Mouse (Mus musculus): Measurements from ENCODE around the gene Slc44a5. TPM values are rescaled to one million over a fixed set of nuclear protein-coding genes. Genes with fewer than 3 reads are reported as not detected.

The Slc44a5 gene
- polyA plus RNA-seq, 1 experiment from 2014 or later: 1.1 TPM

GRCm38 (mm10) chr3:154111221-154111620 lies 138.0 kb downstream of the Slc44a5 start:
- WGBS: 46% methylated on average over 5 of the region's 5 CpGs
- Histone ChIP-seq H3K36me3 (ENCODE audit: control insufficient read depth, insufficient read depth, low read length) (no peaks in the 10 kb centered on the region), H3K27me3 (ENCODE audit: control insufficient read depth, insufficient read depth, low read length) (no peaks in the 10 kb centered on the region), H3K4me3 (replicated peaks; ENCODE audit: low read length) (no peak overlapping the region), H3K9ac (ENCODE audit: low read length) (no peak overlapping the region), H3K4me2 (ENCODE audit: low read depth, low read length) (no peak overlapping the region), H3K27ac (ENCODE audit: low read length) (no peak overlapping the region), H3K9me3 (replicated peaks; ENCODE audit: control insufficient read depth, low read length) (no peaks in the 10 kb centered on the region), H3K4me1 (ENCODE audit: control insufficient read depth, insufficient read depth, low read length) (no peaks in the 10 kb centered on the region)
- ATAC-seq (ENCODE audit: insufficient read depth, low FRiP score): no peak

DNA sequence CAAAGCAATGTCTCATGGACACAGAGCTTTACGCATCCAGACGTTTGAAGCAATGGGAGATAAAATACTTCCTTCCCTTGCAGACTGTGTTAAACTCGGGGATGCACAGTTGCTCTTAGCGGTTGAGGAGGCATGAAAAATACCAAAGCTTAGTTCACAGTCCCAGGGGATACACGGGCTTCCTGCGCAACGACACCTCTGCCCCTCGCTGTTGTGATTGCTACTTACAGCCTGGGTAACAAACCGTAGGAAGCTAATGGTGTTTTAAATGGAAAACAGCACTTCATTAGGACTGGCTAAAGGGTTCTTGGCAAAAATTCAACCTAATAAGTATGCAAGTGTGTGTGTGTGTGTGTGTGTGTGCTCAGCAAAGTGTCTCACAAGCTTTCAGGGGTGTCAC lies 141.8 kb downstream of the Slc44a5 start:
- WGBS: 78% methylated on average over 9 of the region's 9 CpGs
- Histone ChIP-seq H3K4me2 (ENCODE audit: low read depth, low read length) (no peak overlapping the region), H3K4me3 (replicated peaks; ENCODE audit: low read length) (no peak overlapping the region), H3K9me3 (replicated peaks; ENCODE audit: control insufficient read depth, low read length) (no peaks in the 10 kb centered on the region), H3K27me3 (ENCODE audit: control insufficient read depth, insufficient read depth, low read length) (no peaks in the 10 kb centered on the region), H3K4me1 (ENCODE audit: control insufficient read depth, insufficient read depth, low read length) (no peaks in the 10 kb centered on the region), H3K27ac (ENCODE audit: low read length) (no peak overlapping the region), H3K36me3 (ENCODE audit: control insufficient read depth, insufficient read depth, low read length) (no peaks in the 10 kb centered on the region), H3K9ac (ENCODE audit: low read length) (no peak overlapping the region)
- no peak for ATAC-seq (ENCODE audit: insufficient read depth, low FRiP score)

DNA sequence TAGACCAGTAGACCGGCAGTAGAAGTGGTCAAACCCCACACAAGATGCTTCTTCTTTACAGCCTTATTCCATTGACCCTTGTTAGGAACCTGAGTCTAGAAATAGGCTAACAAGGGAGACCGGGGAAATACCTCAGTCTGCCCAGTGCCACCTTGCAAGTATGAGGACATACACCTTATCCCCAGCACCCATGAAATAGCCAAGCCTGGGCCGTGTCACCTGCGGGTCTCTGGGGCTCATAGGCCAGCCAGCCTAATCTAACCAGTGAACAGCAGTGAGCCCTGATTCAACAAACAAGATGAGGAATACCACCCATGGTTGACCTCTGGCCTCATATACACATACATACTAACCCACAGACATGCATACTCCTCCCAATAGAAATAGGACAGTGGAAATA lies 142.2 kb downstream of the Slc44a5 start:
- ATAC-seq (ENCODE audit: insufficient read depth, low FRiP score): no peak

DNA sequence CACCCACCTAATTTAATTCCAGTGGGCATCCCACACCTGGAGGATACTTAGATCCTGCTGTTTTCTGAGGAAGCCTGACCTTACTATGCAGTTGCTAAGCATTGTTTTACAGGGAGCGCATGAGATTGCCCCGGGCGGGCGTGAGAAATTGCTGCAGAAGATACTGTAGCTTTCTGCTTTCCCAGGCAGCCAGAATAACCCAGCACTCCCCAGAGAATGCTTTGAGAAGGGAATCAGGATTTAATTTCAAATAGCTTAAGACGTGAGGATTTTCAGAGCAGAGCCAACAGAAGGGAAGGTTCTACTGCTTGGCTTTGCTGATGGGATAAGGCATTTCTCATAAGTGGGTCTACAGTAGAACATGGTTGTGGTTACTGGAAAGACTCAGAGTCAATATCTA lies 142.8 kb downstream of the Slc44a5 start:
- WGBS: 87% methylated on average over 5 of the region's 5 CpGs
- Histone ChIP-seq H3K4me1 (ENCODE audit: control insufficient read depth, insufficient read depth, low read length) (no peaks in the 10 kb centered on the region), H3K27me3 (ENCODE audit: control insufficient read depth, insufficient read depth, low read length) (no peaks in the 10 kb centered on the region)

More for the DNA sequence above, 142.2 kb downstream of the Slc44a5 start:
- 91% methylated on average over 4 of the region's 4 CpGs for WGBS
- Histone ChIP-seq H3K27ac (ENCODE audit: low read length) (no peak overlapping the region), H3K9ac (ENCODE audit: low read length) (no peak overlapping the region), H3K9me3 (replicated peaks; ENCODE audit: control insufficient read depth, low read length) (no peaks in the 10 kb centered on the region), H3K4me3 (replicated peaks; ENCODE audit: low read length) (no peak overlapping the region), H3K4me1 (ENCODE audit: control insufficient read depth, insufficient read depth, low read length) (no peaks in the 10 kb centered on the region), H3K4me2 (ENCODE audit: low read depth, low read length) (no peak overlapping the region), H3K27me3 (ENCODE audit: control insufficient read depth, insufficient read depth, low read length) (no peaks in the 10 kb centered on the region), H3K36me3 (ENCODE audit: control insufficient read depth, insufficient read depth, low read length) (no peaks in the 10 kb centered on the region)

GRCm38 (mm10) chr3:154118992-154119603 lies 145.9 kb downstream of the Slc44a5 start:
- Histone ChIP-seq H3K27me3 (ENCODE audit: control insufficient read depth, insufficient read depth, low read length) (no peaks in the 10 kb centered on the region), H3K36me3 (ENCODE audit: control insufficient read depth, insufficient read depth, low read length) (no peaks in the 10 kb centered on the region), H3K4me3 (replicated peaks; ENCODE audit: low read length) (no peak overlapping the region), H3K4me2 (ENCODE audit: low read depth, low read length) (no peak overlapping the region), H3K4me1 (ENCODE audit: control insufficient read depth, insufficient read depth, low read length) (no peaks in the 10 kb centered on the region), H3K9ac (ENCODE audit: low read length) (no peak overlapping the region), H3K27ac (ENCODE audit: low read length) (no peak overlapping the region), H3K9me3 (replicated peaks; ENCODE audit: control insufficient read depth, low read length) (no peaks in the 10 kb centered on the region)
- no peak for ATAC-seq (ENCODE audit: insufficient read depth, low FRiP score)
- 71% methylated on average over 6 of the region's 6 CpGs for WGBS

More for the DNA sequence above, 142.8 kb downstream of the Slc44a5 start:
- Histone ChIP-seq H3K4me2 (ENCODE audit: low read depth, low read length) (no peak overlapping the region), H3K27ac (ENCODE audit: low read length) (no peak overlapping the region), H3K9me3 (replicated peaks; ENCODE audit: control insufficient read depth, low read length) (no peaks in the 10 kb centered on the region), H3K9ac (ENCODE audit: low read length) (no peak overlapping the region), H3K4me3 (replicated peaks; ENCODE audit: low read length) (no peak overlapping the region), H3K36me3 (ENCODE audit: control insufficient read depth, insufficient read depth, low read length) (no peaks in the 10 kb centered on the region)
- no peak for ATAC-seq (ENCODE audit: insufficient read depth, low FRiP score)

DNA sequence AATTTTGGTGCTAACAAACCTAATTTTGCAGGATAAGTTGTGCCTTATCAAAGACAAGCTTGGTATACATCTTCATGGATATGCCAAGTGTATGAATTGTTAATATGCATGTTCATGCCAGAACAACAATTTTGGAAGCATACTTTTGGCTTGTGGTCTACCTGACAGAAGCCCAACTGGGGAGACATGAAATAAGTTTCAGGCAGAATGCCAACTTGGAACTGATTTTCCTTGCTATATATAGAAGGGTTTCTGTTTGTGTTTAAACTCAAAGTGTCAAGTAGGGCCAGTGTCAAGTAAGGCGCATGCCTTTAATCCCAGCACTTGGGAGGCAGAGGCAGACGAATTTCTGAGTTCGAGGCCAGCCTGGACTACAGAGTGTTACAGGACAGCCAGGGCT lies 149.3 kb downstream of the Slc44a5 start:
- no peak overlapping the region for H3K9ac ChIP-seq (ENCODE audit: low read length)
- no peak for ATAC-seq (ENCODE audit: insufficient read depth, low FRiP score)
- no peaks in the 10 kb centered on the region for H3K27me3 ChIP-seq (ENCODE audit: control insufficient read depth, insufficient read depth, low read length)
- 82% methylated on average over 3 of the region's 3 CpGs for WGBS
- H3K27ac ChIP-seq (ENCODE audit: low read length): no peak overlapping the region
- H3K4me2 ChIP-seq (ENCODE audit: low read depth, low read length): no peak overlapping the region
- no peaks in the 10 kb centered on the region for H3K36me3 ChIP-seq (ENCODE audit: control insufficient read depth, insufficient read depth, low read length)
- H3K9me3 ChIP-seq (replicated peaks; ENCODE audit: control insufficient read depth, low read length): no peaks in the 10 kb centered on the region
- no peak overlapping the region for H3K4me3 ChIP-seq (replicated peaks; ENCODE audit: low read length)
- no peaks in the 10 kb centered on the region for H3K4me1 ChIP-seq (ENCODE audit: control insufficient read depth, insufficient read depth, low read length)

- Histone ChIP-seq H3K4me2 (ENCODE audit: low read depth, low read length) (no peak overlapping the region), H3K36me3 (ENCODE audit: control insufficient read depth, insufficient read depth, low read length) (no peaks in the 10 kb centered on the region), H3K27ac (ENCODE audit: low read length) (no peak overlapping the region), H3K9me3 (replicated peaks; ENCODE audit: control insufficient read depth, low read length) (no peaks in the 10 kb centered on the region), H3K4me1 (ENCODE audit: control insufficient read depth, insufficient read depth, low read length) (no peaks in the 10 kb centered on the region), H3K4me3 (replicated peaks; ENCODE audit: low read length) (no peak overlapping the region), H3K27me3 (ENCODE audit: control insufficient read depth, insufficient read depth, low read length) (no peaks in the 10 kb centered on the region), H3K9ac (ENCODE audit: low read length) (no peak overlapping the region)
- WGBS: 78% methylated on average over 15 of the region's 15 CpGs
- ATAC-seq (ENCODE audit: insufficient read depth, low FRiP score): no peak
These were observed 151.8 kb downstream of the Slc44a5 start for GRCm38 (mm10) chr3:154124890-154125575.

DNA sequence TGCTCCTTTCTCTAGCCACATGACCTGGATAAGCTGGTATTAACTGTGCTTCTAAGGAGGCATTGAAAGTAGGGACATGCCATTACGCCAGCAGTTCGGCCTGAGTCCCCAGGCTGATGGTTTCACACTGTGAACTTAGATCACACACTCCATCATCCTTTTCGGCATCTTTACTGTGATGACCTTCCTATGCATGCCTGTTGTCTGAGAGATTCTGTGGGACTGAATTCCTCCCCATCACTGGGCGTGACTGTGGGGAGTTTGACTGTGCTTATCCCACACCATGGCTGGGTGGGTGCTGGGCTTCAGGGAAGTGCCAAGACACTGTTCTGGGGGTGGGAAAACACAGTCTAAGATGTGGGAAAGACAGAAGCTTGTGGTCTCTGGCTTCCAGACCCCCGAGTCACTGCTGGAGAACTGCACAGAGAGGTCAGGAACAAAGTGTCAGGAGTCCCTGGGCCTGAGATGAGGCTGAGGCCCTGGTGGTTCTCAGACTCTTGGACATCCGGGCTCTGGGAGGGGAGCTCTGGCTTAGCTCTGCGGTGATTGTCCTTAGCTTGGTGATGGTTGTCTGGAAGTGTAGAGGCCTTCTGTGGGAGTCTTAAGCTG lies 152.6 kb downstream of the Slc44a5 start:
- Histone ChIP-seq H3K27me3 (ENCODE audit: control insufficient read depth, insufficient read depth, low read length) (no peaks in the 10 kb centered on the region), H3K27ac (ENCODE audit: low read length) (no peak overlapping the region), H3K36me3 (ENCODE audit: control insufficient read depth, insufficient read depth, low read length) (no peaks in the 10 kb centered on the region), H3K4me1 (ENCODE audit: control insufficient read depth, insufficient read depth, low read length) (no peaks in the 10 kb centered on the region), H3K4me2 (ENCODE audit: low read depth, low read length) (no peak overlapping the region), H3K9ac (ENCODE audit: low read length) (no peak overlapping the region), H3K9me3 (replicated peaks; ENCODE audit: control insufficient read depth, low read length) (no peaks in the 10 kb centered on the region), H3K4me3 (replicated peaks; ENCODE audit: low read length) (no peak overlapping the region)
- 84% methylated on average over 7 of the region's 7 CpGs for WGBS
- ATAC-seq (ENCODE audit: insufficient read depth, low FRiP score): no peak

DNA sequence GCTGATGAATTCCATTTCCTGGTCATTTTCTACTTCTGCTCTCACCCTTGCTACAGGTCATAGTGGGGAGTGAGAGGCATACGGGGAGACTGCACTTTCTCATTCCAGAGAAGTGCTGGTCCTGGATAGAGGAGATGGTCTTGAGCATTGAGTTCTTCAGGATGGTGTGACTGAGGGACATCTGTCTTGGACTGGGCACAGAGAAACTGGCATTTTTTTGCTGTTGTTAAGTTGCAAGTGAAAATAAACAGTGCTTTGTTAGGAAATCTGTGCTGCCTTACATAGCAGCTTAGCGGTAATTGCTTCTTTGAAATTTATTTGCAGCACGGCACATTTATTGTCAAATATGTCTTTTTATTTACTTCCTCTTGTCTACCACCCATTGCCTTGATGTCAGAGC lies 154.0 kb downstream of the Slc44a5 start:
- Histone ChIP-seq H3K36me3 (ENCODE audit: control insufficient read depth, insufficient read depth, low read length) (no peaks in the 10 kb centered on the region), H3K4me1 (ENCODE audit: control insufficient read depth, insufficient read depth, low read length) (no peaks in the 10 kb centered on the region), H3K9ac (ENCODE audit: low read length) (no peak overlapping the region), H3K27me3 (ENCODE audit: control insufficient read depth, insufficient read depth, low read length) (no peaks in the 10 kb centered on the region), H3K9me3 (replicated peaks; ENCODE audit: control insufficient read depth, low read length) (no peaks in the 10 kb centered on the region), H3K4me2 (ENCODE audit: low read depth, low read length) (no peak overlapping the region), H3K4me3 (replicated peaks; ENCODE audit: low read length) (no peak overlapping the region), H3K27ac (ENCODE audit: low read length) (no peak overlapping the region)
- no peak for ATAC-seq (ENCODE audit: insufficient read depth, low FRiP score)
- WGBS: 82% methylated on average over 3 of the region's 3 CpGs
